Mouse (Mus musculus) cerebellum, adult 11-12 months (tissue): ENCODE data around the gene Tnik.

ENCODE experiments used
- DNase-seq: peaks from one replicate; pipeline ENCODE4 v3.0.0; 2022

Tnik gene

GRCm38 (mm10) chr3:28410269-28410668 lies 147.3 kb downstream of the Tnik start:
- peak; percentile 32 for DNase-seq

- DNase-seq, result no peak
Measured at GRCm38 (mm10) chr3:28415986-28416385, 153.0 kb downstream of the Tnik start.

- DNase-seq, result no peak
Measured at GRCm38 (mm10) chr3:28417091-28417715, 154.2 kb downstream of the Tnik start.

GRCm38 (mm10) chr3:28420194-28420593 lies 157.2 kb downstream of the Tnik start:
- no peak for DNase-seq

GRCm38 (mm10) chr3:28420698-28421097 lies 157.7 kb downstream of the Tnik start:
- no peak for DNase-seq

- DNase-seq, result no peak
Measured at GRCm38 (mm10) chr3:28421798-28422197, 158.8 kb downstream of the Tnik start.

GRCm38 (mm10) chr3:28422221-28422620 lies 159.2 kb downstream of the Tnik start:
- DNase-seq, result no peak

GRCm38 (mm10) chr3:28425911-28426310 lies 162.9 kb downstream of the Tnik start:
- no peak for DNase-seq

GRCm38 (mm10) chr3:28431459-28431858 lies 168.4 kb downstream of the Tnik start:
- DNase-seq, result no peak

- no peak for DNase-seq
Measured at GRCm38 (mm10) chr3:28432321-28432720, 169.3 kb downstream of the Tnik start.

- no peak for DNase-seq
Measured at GRCm38 (mm10) chr3:28435478-28435877, 172.5 kb downstream of the Tnik start.

- no peak for DNase-seq
Measured at GRCm38 (mm10) chr3:28437429-28437828, 174.4 kb downstream of the Tnik start.

GRCm38 (mm10) chr3:28441545-28441944 lies 178.5 kb downstream of the Tnik start:
- DNase-seq, result peak; percentile 47

GRCm38 (mm10) chr3:28442116-28442515 lies 179.1 kb downstream of the Tnik start:
- DNase-seq, result no peak

GRCm38 (mm10) chr3:28447950-28448349 lies 184.9 kb downstream of the Tnik start:
- no peak for DNase-seq

- no peak for DNase-seq
Measured at GRCm38 (mm10) chr3:28453458-28453857, 190.4 kb downstream of the Tnik start.

GRCm38 (mm10) chr3:28456842-28457241 lies 193.8 kb downstream of the Tnik start:
- no peak for DNase-seq

- DNase-seq, result no peak
Measured at GRCm38 (mm10) chr3:28457517-28457916, 194.5 kb downstream of the Tnik start.

GRCm38 (mm10) chr3:28466688-28467087 lies 203.7 kb downstream of the Tnik start:
- DNase-seq, result no peak

- DNase-seq, result no peak
Measured at GRCm38 (mm10) chr3:28467148-28467754, 204.2 kb downstream of the Tnik start.

- DNase-seq, result no peak
Measured at GRCm38 (mm10) chr3:28467871-28468285, 204.9 kb downstream of the Tnik start.

- no peak for DNase-seq
Measured at GRCm38 (mm10) chr3:28473439-28473838, 210.4 kb downstream of the Tnik start.

GRCm38 (mm10) chr3:28477373-28477772 lies 214.4 kb downstream of the Tnik start:
- DNase-seq, result peak; percentile 34

GRCm38 (mm10) chr3:28485716-28486115 lies 222.7 kb downstream of the Tnik start:
- peak; percentile 44 for DNase-seq

GRCm38 (mm10) chr3:28487418-28487817 lies 224.4 kb downstream of the Tnik start:
- no peak for DNase-seq
